Mouse (Mus musculus): ENCODE results near the gene Dph1. TPM values are rescaled to one million over a fixed set of nuclear protein-coding genes. Genes with fewer than 3 reads are reported as not detected.

Gene Dph1
- 30.3 and 34.0 TPM in 2 replicates for polyA plus RNA-seq (2014; fragmentation: Nextera tagmentation; extraction: Ambion mirVana)

DNA sequence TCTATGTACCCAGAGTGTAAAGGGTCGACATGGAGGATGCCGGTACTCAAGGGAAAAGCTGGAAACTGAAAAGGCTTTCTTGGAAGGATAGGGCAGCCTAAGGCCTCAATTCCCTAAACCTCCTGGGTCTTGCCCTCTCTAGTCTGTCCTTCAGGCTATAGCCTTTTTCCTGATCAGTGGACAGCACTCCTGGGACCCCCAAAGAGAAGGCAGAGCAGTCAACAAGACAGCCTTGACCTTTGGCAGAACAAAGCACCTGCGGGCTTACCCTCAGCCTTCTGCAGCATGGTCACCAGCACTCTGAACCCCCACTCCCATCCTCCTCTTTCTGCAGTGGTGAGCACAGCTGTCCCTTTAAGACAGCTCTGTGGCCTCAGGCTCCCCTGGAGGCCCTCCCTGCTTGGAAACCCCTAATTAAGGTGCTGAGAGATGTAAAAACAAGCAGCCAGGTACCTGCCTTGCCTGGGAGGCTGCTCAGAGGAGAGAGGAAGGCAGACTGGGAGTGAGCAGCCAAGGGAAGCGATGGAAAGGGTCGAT lies at the start of gene Dph1:
TSS of gene Dph1 (minus strand) at position 337 of the 537 bp plus-strand sequence.
- Histone ChIP-seq H3K27me3 (replicated peaks; ENCODE audit: control insufficient read depth, insufficient read depth, low read length) (peaks cover 32% of the 10 kb centered on the region), H3K27ac (ENCODE audit: low read depth, low read length) (peak within 1 kb of the TSS; percentile 69; the same call in 1 of the 2 replicates), H3K4me3 (ENCODE audit: low read depth, low read length) (peak within 1 kb of the TSS; percentile 84), H3K4me2 (peak within 1 kb of the TSS; percentile 89), H3K4me1 (replicated peaks; ENCODE audit: control insufficient read depth, insufficient read depth, low read length) (peaks cover 37% of the 10 kb centered on the region), H3K36me3 (ENCODE audit: control insufficient read depth, insufficient read depth, low read length) (no peaks in the 10 kb centered on the region), H3K9me3 (ENCODE audit: control insufficient read depth, low read length) (no peaks in the 10 kb centered on the region), H3K9ac (ENCODE audit: low read depth, low read length) (peak within 1 kb of the TSS; percentile 82)
- WGBS: 49% methylated on average over 5 of the region's 5 CpGs
- ATAC-seq (replicated peaks; ENCODE audit: low FRiP score) (no peak), DNase-seq (ENCODE audit: low spot score) (no peak)

DNA sequence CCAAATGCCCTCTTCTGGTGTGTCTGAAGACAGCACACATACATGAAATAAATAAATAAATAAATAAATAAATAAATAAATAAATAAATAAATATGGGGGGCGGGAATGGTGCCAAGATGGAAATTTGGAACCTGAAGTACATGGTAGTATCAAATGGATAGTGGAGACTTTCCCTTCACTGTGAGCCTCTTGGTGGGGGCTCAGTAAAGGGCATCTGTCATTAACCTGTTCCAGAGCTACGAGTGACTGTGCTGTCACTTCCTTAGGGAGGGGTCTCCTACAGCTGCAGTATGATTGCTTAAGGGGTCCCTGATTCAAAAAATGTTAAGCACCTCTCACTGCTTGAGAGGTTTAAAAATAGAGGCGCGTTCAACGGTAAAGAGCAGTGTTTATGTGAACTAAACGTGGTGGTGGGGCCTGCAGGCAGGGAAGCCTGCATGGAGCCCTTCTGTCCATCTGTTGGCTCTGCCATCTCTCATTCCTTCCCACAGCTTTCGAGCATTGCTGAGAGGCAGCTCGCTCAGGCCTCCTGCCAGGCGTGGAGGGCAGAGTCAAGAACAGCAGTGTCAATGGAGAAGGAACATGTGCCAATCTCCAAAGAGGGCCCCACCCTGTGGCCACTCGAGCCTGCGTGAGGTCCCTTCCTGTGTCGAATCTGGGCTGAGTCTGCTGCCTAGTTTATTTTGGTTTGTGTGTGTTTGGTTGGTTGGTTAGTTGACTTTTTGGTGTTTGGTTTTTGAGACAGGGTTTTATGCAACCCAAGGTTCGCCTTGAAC lies 49.3 kb upstream of the Dph1 start:
- H3K9me3 ChIP-seq (ENCODE audit: control insufficient read depth, low read length): no peaks in the 10 kb centered on the region
- no peaks in the 10 kb centered on the region for H3K36me3 ChIP-seq (ENCODE audit: control insufficient read depth, insufficient read depth, low read length)
- peaks cover 12% of the 10 kb centered on the region for H3K27me3 ChIP-seq (replicated peaks; ENCODE audit: control insufficient read depth, insufficient read depth, low read length)
- peaks cover 16% of the 10 kb centered on the region for H3K4me1 ChIP-seq (replicated peaks; ENCODE audit: control insufficient read depth, insufficient read depth, low read length)
- no peak overlapping the region for H3K27ac ChIP-seq (ENCODE audit: low read depth, low read length)
- ATAC-seq (replicated peaks; ENCODE audit: low FRiP score) (no peak), DNase-seq (ENCODE audit: low spot score) (no peak)
- no peak overlapping the region for H3K4me3 ChIP-seq (ENCODE audit: low read depth, low read length)
- H3K4me2 ChIP-seq: no peak overlapping the region
- no peak overlapping the region for H3K9ac ChIP-seq (ENCODE audit: low read depth, low read length)
- WGBS: 73% methylated on average over 13 of the region's 13 CpGs

DNA sequence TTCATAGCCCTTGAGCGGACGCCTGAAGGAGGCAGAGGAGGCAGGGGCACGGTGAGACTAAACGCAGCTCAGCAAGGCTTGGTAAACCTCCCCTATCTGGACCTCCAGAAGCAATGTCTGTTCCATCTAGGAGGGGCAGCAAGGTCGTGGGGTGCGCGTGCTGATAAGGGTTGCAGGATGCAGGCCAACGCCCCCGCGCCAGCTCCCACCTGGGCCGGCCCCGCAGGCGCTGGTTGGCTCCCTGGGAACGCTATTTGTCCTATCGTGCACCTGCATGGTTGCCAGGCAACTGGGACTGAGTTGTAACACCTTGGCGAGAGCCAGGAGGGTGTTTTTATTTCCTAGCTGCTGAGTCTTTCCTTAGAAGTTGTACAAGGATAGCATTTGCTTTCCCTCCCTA lies 43.7 kb upstream of the Dph1 start:
- Histone ChIP-seq H3K27me3 (replicated peaks; ENCODE audit: control insufficient read depth, insufficient read depth, low read length) (peaks cover 33% of the 10 kb centered on the region), H3K4me3 (ENCODE audit: low read depth, low read length) (no peak overlapping the region)

GRCm38 (mm10) chr11:75232434-75232833 lies 41.4 kb upstream of the Dph1 start:
- no peak overlapping the region for H3K4me2 ChIP-seq
- no peak overlapping the region for H3K9ac ChIP-seq (ENCODE audit: low read depth, low read length)
- no peaks in the 10 kb centered on the region for H3K36me3 ChIP-seq (ENCODE audit: control insufficient read depth, insufficient read depth, low read length)
- no peak overlapping the region for H3K4me3 ChIP-seq (ENCODE audit: low read depth, low read length)
- no peak for DNase-seq (ENCODE audit: low spot score)
- 71% methylated on average over 4 of the region's 4 CpGs for WGBS
- H3K27ac ChIP-seq (ENCODE audit: low read depth, low read length): no peak overlapping the region
- H3K9me3 ChIP-seq (ENCODE audit: control insufficient read depth, low read length): no peaks in the 10 kb centered on the region
- H3K27me3 ChIP-seq (replicated peaks; ENCODE audit: control insufficient read depth, insufficient read depth, low read length): peaks cover 33% of the 10 kb centered on the region
- H3K4me1 ChIP-seq (replicated peaks; ENCODE audit: control insufficient read depth, insufficient read depth, low read length): peaks cover 18% of the 10 kb centered on the region
- no peak for ATAC-seq (replicated peaks; ENCODE audit: low FRiP score)

More for the DNA sequence above, 43.7 kb upstream of the Dph1 start:
- Histone ChIP-seq H3K4me1 (replicated peaks; ENCODE audit: control insufficient read depth, insufficient read depth, low read length) (peaks cover 18% of the 10 kb centered on the region), H3K36me3 (ENCODE audit: control insufficient read depth, insufficient read depth, low read length) (no peaks in the 10 kb centered on the region), H3K9me3 (ENCODE audit: control insufficient read depth, low read length) (no peaks in the 10 kb centered on the region), H3K27ac (ENCODE audit: low read depth, low read length) (no peak overlapping the region), H3K4me2 (peak overlapping the region; percentile 47), H3K9ac (ENCODE audit: low read depth, low read length) (no peak overlapping the region)
- 4% methylated on average over 16 of the region's 16 CpGs for WGBS
- DNase-seq (ENCODE audit: low spot score) (peak; percentile 54), ATAC-seq (replicated peaks; ENCODE audit: low FRiP score) (peak; percentile 95)

DNA sequence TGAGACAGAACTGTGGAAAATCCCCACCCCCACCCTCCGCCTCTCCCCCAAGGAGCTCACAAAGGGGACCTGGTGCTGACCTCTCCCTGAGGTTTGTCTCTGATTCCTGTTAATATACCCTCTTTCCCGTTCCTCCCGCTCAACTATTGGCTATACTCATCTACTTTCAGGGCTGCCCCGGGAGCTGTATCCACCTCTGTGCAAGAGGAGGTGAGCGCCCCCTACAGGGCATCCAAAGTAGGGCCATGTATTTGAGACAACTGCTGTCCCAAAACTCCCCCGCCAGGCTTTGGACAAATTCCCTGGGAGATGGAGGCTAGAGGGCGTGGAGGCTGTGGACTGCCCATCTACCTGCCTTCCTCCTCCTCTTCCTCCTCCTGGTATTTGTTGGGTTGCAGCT lies 40.7 kb upstream of the Dph1 start:
- Histone ChIP-seq H3K36me3 (ENCODE audit: control insufficient read depth, insufficient read depth, low read length) (no peaks in the 10 kb centered on the region), H3K27ac (ENCODE audit: low read depth, low read length) (no peak overlapping the region), H3K9ac (ENCODE audit: low read depth, low read length) (no peak overlapping the region), H3K4me1 (replicated peaks; ENCODE audit: control insufficient read depth, insufficient read depth, low read length) (peaks cover 18% of the 10 kb centered on the region), H3K4me2 (no peak overlapping the region), H3K4me3 (ENCODE audit: low read depth, low read length) (no peak overlapping the region), H3K27me3 (replicated peaks; ENCODE audit: control insufficient read depth, insufficient read depth, low read length) (peaks cover 30% of the 10 kb centered on the region), H3K9me3 (ENCODE audit: control insufficient read depth, low read length) (no peaks in the 10 kb centered on the region)
- ATAC-seq (replicated peaks; ENCODE audit: low FRiP score): 0 out of 2 replicates have a peak, but pooled peaks have one; percentile 50
- 13% methylated on average over 7 of the region's 7 CpGs for WGBS
- DNase-seq (ENCODE audit: low spot score): peak; percentile 76

GRCm38 (mm10) chr11:75230272-75230760 lies 39.3 kb upstream of the Dph1 start:
- peaks cover 21% of the 10 kb centered on the region for H3K27me3 ChIP-seq (replicated peaks; ENCODE audit: control insufficient read depth, insufficient read depth, low read length)
- no peak overlapping the region for H3K4me3 ChIP-seq (ENCODE audit: low read depth, low read length)
- H3K4me1 ChIP-seq (replicated peaks; ENCODE audit: control insufficient read depth, insufficient read depth, low read length): peaks cover 17% of the 10 kb centered on the region
- no peak overlapping the region for H3K27ac ChIP-seq (ENCODE audit: low read depth, low read length)
- no peak for ATAC-seq (replicated peaks; ENCODE audit: low FRiP score)
- no peak overlapping the region for H3K9ac ChIP-seq (ENCODE audit: low read depth, low read length)
- WGBS: 85% methylated on average over 6 of the region's 6 CpGs
- H3K4me2 ChIP-seq: no peak overlapping the region
- no peaks in the 10 kb centered on the region for H3K36me3 ChIP-seq (ENCODE audit: control insufficient read depth, insufficient read depth, low read length)
- no peaks in the 10 kb centered on the region for H3K9me3 ChIP-seq (ENCODE audit: control insufficient read depth, low read length)
- no peak for DNase-seq (ENCODE audit: low spot score)

DNA sequence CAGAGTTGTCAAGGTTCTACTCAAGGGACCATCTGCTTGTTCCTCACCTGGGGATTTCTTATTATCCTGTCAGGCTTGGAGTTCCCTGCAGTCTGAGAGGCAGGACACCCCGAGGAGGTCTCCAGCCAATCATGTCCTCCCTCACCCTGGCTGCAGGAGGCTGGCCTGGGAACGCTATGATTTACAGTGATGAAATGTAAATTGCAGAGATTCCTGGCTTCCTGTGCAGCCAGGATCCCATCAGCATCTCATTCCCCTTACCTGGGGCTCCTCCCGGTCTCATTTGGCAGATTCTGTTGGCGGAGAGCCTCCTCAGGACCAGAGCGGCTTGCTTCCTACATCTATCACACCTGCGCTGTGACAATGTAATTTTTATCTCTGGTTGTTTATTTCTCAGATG lies 38.2 kb upstream of the Dph1 start:
- Histone ChIP-seq H3K4me2 (no peak overlapping the region), H3K36me3 (ENCODE audit: control insufficient read depth, insufficient read depth, low read length) (no peaks in the 10 kb centered on the region), H3K27ac (ENCODE audit: low read depth, low read length) (no peak overlapping the region), H3K9me3 (ENCODE audit: control insufficient read depth, low read length) (no peaks in the 10 kb centered on the region), H3K4me3 (ENCODE audit: low read depth, low read length) (no peak overlapping the region), H3K4me1 (replicated peaks; ENCODE audit: control insufficient read depth, insufficient read depth, low read length) (peaks cover 7% of the 10 kb centered on the region), H3K27me3 (replicated peaks; ENCODE audit: control insufficient read depth, insufficient read depth, low read length) (peaks cover 12% of the 10 kb centered on the region), H3K9ac (ENCODE audit: low read depth, low read length) (no peak overlapping the region)
- WGBS: 72% methylated on average over 6 of the region's 6 CpGs
- ATAC-seq (replicated peaks; ENCODE audit: low FRiP score) (no peak), DNase-seq (ENCODE audit: low spot score) (no peak)

- ATAC-seq (replicated peaks; ENCODE audit: low FRiP score) (no peak), DNase-seq (ENCODE audit: low spot score) (no peak)
- Histone ChIP-seq H3K27ac (ENCODE audit: low read depth, low read length) (no peak overlapping the region), H3K9ac (ENCODE audit: low read depth, low read length) (no peak overlapping the region), H3K36me3 (ENCODE audit: control insufficient read depth, insufficient read depth, low read length) (no peaks in the 10 kb centered on the region), H3K9me3 (ENCODE audit: control insufficient read depth, low read length) (no peaks in the 10 kb centered on the region), H3K4me1 (replicated peaks; ENCODE audit: control insufficient read depth, insufficient read depth, low read length) (no peaks in the 10 kb centered on the region), H3K4me3 (ENCODE audit: low read depth, low read length) (no peak overlapping the region), H3K4me2 (no peak overlapping the region), H3K27me3 (replicated peaks; ENCODE audit: control insufficient read depth, insufficient read depth, low read length) (no peaks in the 10 kb centered on the region; the same call in 1 of the 2 replicates)
- WGBS: 51% methylated on average over 3 of the region's 3 CpGs
Measured at GRCm38 (mm10) chr11:75227632-75228031, 36.6 kb upstream of the Dph1 start.
